In the genomic region with DNA sequence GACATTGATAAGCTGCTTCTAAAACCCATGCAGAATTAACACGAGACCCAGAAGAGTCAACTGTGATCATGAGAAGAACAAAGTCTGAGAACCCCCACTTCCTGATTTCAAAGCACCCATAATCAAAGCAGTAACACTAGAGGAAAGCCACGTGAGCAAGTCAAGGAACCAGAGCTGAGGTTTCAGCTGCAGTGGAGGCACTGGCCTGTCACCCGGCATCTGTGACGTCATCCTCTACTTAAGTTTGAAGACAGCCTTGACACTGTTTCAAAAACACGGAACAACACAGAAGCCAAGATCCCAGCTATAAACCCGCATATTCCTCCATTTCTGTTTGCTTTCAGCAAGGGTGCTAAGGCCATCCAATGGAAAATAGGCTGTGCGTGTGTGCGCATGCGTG, we compare ENCODE assay signal across 13 mouse cellular contexts. TPM values are rescaled to one million over a fixed set of nuclear protein-coding genes. Genes with fewer than 3 reads are reported as not detected.
A peak's percentile ranks its signal among the peaks of the same experiment; 100 is the strongest.
DNase-seq lines count a peak whose midpoint lies in the region; ATAC-seq lines count a peak whose summit lies in the region.
"Had no signal": no experiment of that assay in that cellular context is flagged by ENCODE, and none has a peak within 500 bp of the region (broad histone marks: within the 10 kb centered on the region; RNA-seq: fewer than 3 reads in every experiment).

No protein-coding gene starts in this region.

- ATAC-seq in activated CD4-positive, CD25-positive, alpha-beta regulatory T cell, adult 4 months = peak; percentile 98
- peak; percentile 78 for ATAC-seq in megakaryocyte progenitor cell, adult 5-6 weeks (replicated peaks; ENCODE audit: poor library complexity)
- ATAC-seq in hindbrain, embryonic 11.5 days (ENCODE audit: low FRiP score) = no peak

- no peaks in the 10 kb centered on the region for H3K9me3 ChIP-seq in hindbrain, embryonic 11.5 days (ENCODE audit: control insufficient read depth, low read length)
- H3K9me3 ChIP-seq: limb, embryonic 10.5 days had no signal

- DNase-seq in layer of hippocampus, adult 9-11 months = peak; percentile 38
- DNase-seq in layer of hippocampus, postnatal 14 days (ENCODE audit: low spot score in 2 of 2) = no peak
- DNase-seq in thymus, postnatal 0 days (ENCODE audit: low spot score) = peak; percentile 90
- DNase-seq in kidney, postnatal 4 days = no peak
- DNase-seq in gastrocnemius, postnatal 36 days = no peak
- DNase-seq in hindbrain, embryonic 11.5 days (ENCODE audit: low spot score) = no peak
- DNase-seq: gastrocnemius, postnatal 25 days; heart, postnatal 36 days; kidney, postnatal 14 days had no signal

- no peaks in the 10 kb centered on the region for H3K36me3 ChIP-seq in hindbrain, embryonic 11.5 days (ENCODE audit: control insufficient read depth, insufficient read depth, low read length)

- H3K4me3 ChIP-seq in hindbrain, embryonic 11.5 days (ENCODE audit: low read depth, low read length) = no peak overlapping the region
- H3K4me3 ChIP-seq: limb, embryonic 10.5 days; myocyte had no signal

- no peaks in the 10 kb centered on the region for H3K27me3 ChIP-seq in hindbrain, embryonic 11.5 days (ENCODE audit: control insufficient read depth, insufficient read depth, low read length)

- 91% methylated on average over 9 of the region's 9 CpGs for WGBS in hindbrain, embryonic 11.5 days

- no peak overlapping the region for H3K4me2 ChIP-seq in hindbrain, embryonic 11.5 days (replicated peaks; ENCODE audit: low read depth, low read length)

- H3K27ac ChIP-seq in hindbrain, embryonic 11.5 days (ENCODE audit: low read depth, low read length) = no peak overlapping the region
- H3K27ac ChIP-seq: limb, embryonic 10.5 days had no signal

- intact Hi-C loops in gastrocnemius, postnatal 36 days (cut with DNase I) = no loop called here

- H3K9ac ChIP-seq in hindbrain, embryonic 11.5 days (ENCODE audit: low read depth, low read length) = no peak overlapping the region

- no peaks in the 10 kb centered on the region for H3K4me1 ChIP-seq in hindbrain, embryonic 11.5 days (replicated peaks; ENCODE audit: control insufficient read depth, insufficient read depth, low read length)

RNA-seq across cellular contexts. Expression of gene Usp12, which starts 13.1 kb away (rescaled TPM):
- 10 to 100 TPM; 59.6 to 60.6 TPM for total RNA-seq in layer of hippocampus, postnatal 14 days (2021)
- polyA plus RNA-seq in activated CD4-positive, CD25-positive, alpha-beta regulatory T cell, adult 4 months (2017; shearing (Covaris generic)) = 1 to 10 TPM; 4.6 to 4.8 TPM
- total RNA-seq in megakaryocyte progenitor cell, adult 5-6 weeks (2015) = 14.2 and 16.4 TPM in 2 replicates
- total RNA-seq in megakaryocyte progenitor cell, adult 5-6 weeks (2017) = 35.3 and 50.1 TPM in 2 replicates
- 10.7 and 11.5 TPM in 2 replicates for polyA plus RNA-seq in thymus, postnatal 0 days (2015; fragmentation: Nextera tagmentation; extraction: Ambion mirVana)
- total RNA-seq in gastrocnemius, postnatal 36 days (2021) = 10 to 100 TPM; 15.9 to 16.8 TPM
- polyA plus RNA-seq in hindbrain, embryonic 11.5 days (2014; fragmentation: Nextera tagmentation; extraction: Ambion mirVana) = 11.6 and 12.6 TPM in 2 replicates

RNA-seq across cellular contexts. Expression of gene Rpl21, which starts 51.0 kb away (rescaled TPM):
- total RNA-seq in layer of hippocampus, postnatal 14 days (2021) = 100 to 1,000 TPM; 204 to 212 TPM
- 1,000 to 10,000 TPM in 1 of 2 experiments, 100 to 1,000 TPM in 1; 720 to 1,295 TPM for polyA plus RNA-seq in activated CD4-positive, CD25-positive, alpha-beta regulatory T cell, adult 4 months (2017; shearing (Covaris generic))
- 2,785 and 2,819 TPM in 2 replicates for total RNA-seq in megakaryocyte progenitor cell, adult 5-6 weeks (2015)
- 2,136 and 2,277 TPM in 2 replicates for total RNA-seq in megakaryocyte progenitor cell, adult 5-6 weeks (2017)
- polyA plus RNA-seq in thymus, postnatal 0 days (2015; fragmentation: Nextera tagmentation; extraction: Ambion mirVana) = 656 and 659 TPM in 2 replicates
- total RNA-seq in gastrocnemius, postnatal 36 days (2021) = 100 to 1,000 TPM; 104 to 128 TPM
- 508 and 515 TPM in 2 replicates for polyA plus RNA-seq in hindbrain, embryonic 11.5 days (2014; fragmentation: Nextera tagmentation; extraction: Ambion mirVana)

Comparison
In these comparisons a context has a peak if more than half of its experiments do, and no peak if none do; other contexts are left out.
1. DNase-seq: peak in layer of hippocampus, adult 9-11 months (single experiment) and thymus, postnatal 0 days (single experiment); none in layer of hippocampus, postnatal 14 days (0 of 2), kidney, postnatal 4 days (0 of 2), gastrocnemius, postnatal 36 days (0 of 2) and hindbrain, embryonic 11.5 days (single experiment).
2. RNA of gene Rpl21, which starts 51.0 kb away (total RNA-seq): 2,136 to 2,819 TPM in megakaryocyte progenitor cell, adult 5-6 weeks; 204 to 212 TPM in layer of hippocampus, postnatal 14 days and 104 to 128 TPM in gastrocnemius, postnatal 36 days; every median in the first group is over 10 times any median in the second.